Mouse (Mus musculus) G1E (cell line): ENCODE data around the gene Igfbp1. TPM values are rescaled to one million over a fixed set of nuclear protein-coding genes. Genes with fewer than 3 reads are reported as not detected.

Experiments
- ATAC-seq: 2 replicates; pipeline ENCODE4 v1.8.0; 2016; ENCODE audit warnings: mild to moderate bottlenecking; ENCODE audit not compliant: insufficient number of reproducible peaks, poor library complexity, low FRiP score, severe bottlenecking; ENCODE audit errors: extremely low read depth
- DNase-seq: peaks from one replicate; pipeline ENCODE4 v3.0.0; 2012; ENCODE audit warnings: low spot score
- H3K27me3 ChIP-seq: 2 replicates; pipeline ENCODE4 v1.6.1; 2012; ENCODE audit warnings: mild to moderate bottlenecking, low read length, inconsistent platforms; ENCODE audit not compliant: insufficient read depth
- H3K36me3 ChIP-seq: replicated peaks from 2 replicates; pipeline ENCODE3; 2012; ENCODE audit warnings: mild to moderate bottlenecking, inconsistent platforms
- H3K4me1 ChIP-seq: 2 replicates; pipeline ENCODE4 v1.6.1; 2012; ENCODE audit warnings: low read depth, low read length, inconsistent platforms, mixed read lengths; ENCODE audit not compliant: insufficient read depth
- H3K4me3 ChIP-seq: 2 replicates; pipeline ENCODE4 v1.5.1; 2012; ENCODE audit warnings: low read depth, mild to moderate bottlenecking, inconsistent platforms, low read length, moderate library complexity, mixed read lengths
- H3K9me3 ChIP-seq: replicated peaks from 2 replicates; pipeline ENCODE4 v1.6.1; 2012; ENCODE audit warnings: inconsistent platforms
- CTCF ChIP-seq: IDR thresholded peaks from 2 replicates; pipeline ENCODE4 v1.5.1; 2012; ENCODE audit warnings: low read depth, low read length, inconsistent platforms, mixed read lengths
- GATA1 ChIP-seq: IDR thresholded peaks from 2 replicates; pipeline ENCODE4 v1.6.1; 2012; ENCODE audit warnings: borderline replicate concordance, low read length, inconsistent platforms, mixed read lengths
- GATA2 ChIP-seq: IDR thresholded peaks from 2 replicates; pipeline ENCODE4 v1.6.1; 2012; ENCODE audit warnings: low read depth, low read length, inconsistent platforms, borderline replicate concordance
- POLR2AphosphoS5 ChIP-seq: IDR thresholded peaks from 2 replicates; pipeline ENCODE4 v1.6.1; 2012; ENCODE audit warnings: low read depth, low read length, inconsistent platforms; ENCODE audit not compliant: insufficient replicate concordance
- TAL1 ChIP-seq: conservative IDR thresholded peaks from 2 replicates; pipeline ENCODE4 v1.6.1; 2012; ENCODE audit warnings: low read depth, low read length, inconsistent platforms, mixed read lengths
- polyA plus RNA-seq: library from polyadenylated mRNA; stranded (reverse); fragments of >175 nt; gene quantifications from 2 replicates; pipeline ENCODE4 v1.2.3, GENCODE M21; 2012
- total RNA-seq, 2 experiments: library from RNA; stranded (forward) in 1 of 2; stranded (reverse) in 1 of 2; fragments of 200-1000 nt in 1 of 2; fragments of >200 nt in 1 of 2; fragmentation: Nextera tagmentation in 1 of 2; gene quantifications; 2 replicates each; pipeline ENCODE4 v1.2.3; 2014 to 2017

Igfbp1 gene
- not detected in 2 replicates for total RNA-seq (2014; fragmentation: Nextera tagmentation)
- 0.27 TPM in 1 of 2 replicates, not detected in the other for total RNA-seq (2017)
- not detected in 2 replicates for polyA plus RNA-seq

- no peak within 1 kb of the TSS for H3K4me3 ChIP-seq
- 0 out of 2 replicates have a peak, but pooled peaks cover 2% of the 10 kb centered on the region for H3K27me3 ChIP-seq
- H3K36me3 ChIP-seq, result no peaks in the 10 kb centered on the region
- no peak for TF ChIP-seq POLR2AphosphoS5
- H3K4me1 ChIP-seq, result no peaks in the 10 kb centered on the region
- H3K9me3 ChIP-seq, result peaks cover 23% of the 10 kb centered on the region
- no peak for DNase-seq
- ATAC-seq, result no peak
These were observed at the start of gene Igfbp1 for GRCm38 (mm10) chr11:7197491-7197941. Gene Igfbp1 (plus strand): TSS chr11:7197782.

DNA sequence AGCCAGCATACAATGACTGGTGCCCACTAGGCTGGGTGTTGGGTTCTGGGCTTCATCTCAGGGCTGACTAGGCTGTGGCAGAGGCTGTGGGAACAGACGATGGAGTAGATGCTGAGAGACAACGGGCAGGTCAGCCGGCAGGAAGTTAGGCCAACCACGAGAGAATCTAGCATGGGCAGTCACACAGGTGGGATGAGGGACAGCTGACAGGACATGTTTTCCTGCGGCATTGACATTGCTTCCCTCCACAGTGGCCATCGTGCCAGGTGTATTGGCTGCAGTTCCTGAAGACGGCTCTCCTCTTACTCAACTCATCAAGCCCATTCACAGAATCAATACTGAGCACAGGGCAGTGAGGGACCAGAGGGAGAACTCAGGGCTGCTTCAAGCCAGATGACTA is 49.6 kb upstream of the Igfbp1 start:
- no peak for TF ChIP-seq GATA1
- TF ChIP-seq GATA2, result no peak
- no peak for TF ChIP-seq CTCF
- TF ChIP-seq TAL1, result no peak
- no peak for TF ChIP-seq POLR2AphosphoS5
- no peak for ATAC-seq

DNA sequence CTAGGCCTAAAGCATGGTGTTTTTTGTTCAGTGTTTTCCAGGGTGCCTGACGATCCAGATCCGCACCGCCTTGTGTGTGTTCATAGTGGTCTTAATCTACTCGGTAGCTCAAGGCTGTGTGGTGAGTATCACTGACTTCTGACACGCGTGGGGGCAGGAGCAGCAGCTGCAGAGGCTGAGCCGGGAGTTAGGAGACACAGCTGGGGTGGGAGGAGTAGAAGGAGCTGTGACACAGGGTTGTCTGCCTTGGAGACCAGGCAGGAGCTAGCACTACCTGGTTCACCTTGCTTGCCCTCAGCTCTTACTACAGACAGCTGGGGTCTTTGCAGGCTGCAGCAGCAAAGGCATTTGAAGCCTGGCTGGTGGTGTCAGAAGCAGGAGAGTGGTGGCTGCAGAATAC is 48.1 kb upstream of the Igfbp1 start:
- Histone ChIP-seq H3K36me3 (no peaks in the 10 kb centered on the region), H3K4me3 (no peak overlapping the region), H3K4me1 (no peaks in the 10 kb centered on the region), H3K9me3 (peaks cover 38% of the 10 kb centered on the region), H3K27me3 (no peaks in the 10 kb centered on the region; the same call in 1 of the 2 replicates)
- no peak for TF ChIP-seq TAL1
- TF ChIP-seq POLR2AphosphoS5, result no peak
- no peak for TF ChIP-seq CTCF
- TF ChIP-seq GATA1, result no peak
- TF ChIP-seq GATA2, result no peak
- ATAC-seq, result no peak
- no peak for DNase-seq

More for the DNA sequence above, 49.6 kb upstream of the Igfbp1 start:
- no peak for DNase-seq
- H3K4me3 ChIP-seq, result no peak overlapping the region
- no peaks in the 10 kb centered on the region for H3K4me1 ChIP-seq
- no peaks in the 10 kb centered on the region for H3K36me3 ChIP-seq
- no peaks in the 10 kb centered on the region; the same call in 1 of the 2 replicates for H3K27me3 ChIP-seq
- peaks cover 36% of the 10 kb centered on the region for H3K9me3 ChIP-seq

DNA sequence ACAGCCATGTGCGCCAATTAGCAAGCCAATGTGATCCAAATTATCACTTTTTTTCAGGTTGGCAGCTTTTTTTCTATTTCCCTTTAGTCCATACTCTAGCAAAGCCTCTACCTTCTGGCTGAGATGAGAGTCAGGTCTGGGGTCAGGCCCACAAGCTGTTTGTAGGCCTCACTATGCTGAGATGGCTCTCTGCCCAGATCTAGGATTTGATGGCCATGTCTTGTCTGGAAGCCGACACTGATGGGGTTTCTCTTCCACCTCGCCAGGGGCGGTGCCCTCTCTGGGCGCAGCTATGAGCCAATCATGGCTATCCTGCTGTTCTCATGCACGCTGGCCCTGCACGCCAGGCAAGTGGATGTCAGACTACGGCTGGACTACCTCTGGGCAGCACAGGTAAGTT is 47.1 kb upstream of the Igfbp1 start:
- DNase-seq (no peak), ATAC-seq (no peak)
- H3K27me3 ChIP-seq, result no peaks in the 10 kb centered on the region; the same call in 1 of the 2 replicates
- TF ChIP-seq TAL1 (no peak), POLR2AphosphoS5 (no peak), GATA2 (no peak), CTCF (no peak)
- peaks cover 37% of the 10 kb centered on the region for H3K9me3 ChIP-seq
- no peak overlapping the region for H3K4me3 ChIP-seq
- H3K36me3 ChIP-seq, result no peaks in the 10 kb centered on the region
- no peaks in the 10 kb centered on the region for H3K4me1 ChIP-seq

GRCm38 (mm10) chr11:7152371-7152770 is 45.2 kb upstream of the Igfbp1 start:
- no peaks in the 10 kb centered on the region for H3K36me3 ChIP-seq
- DNase-seq (no peak), ATAC-seq (no peak)
- no peak overlapping the region for H3K4me3 ChIP-seq
- no peaks in the 10 kb centered on the region for H3K4me1 ChIP-seq
- no peaks in the 10 kb centered on the region; the same call in 1 of the 2 replicates for H3K27me3 ChIP-seq
- H3K9me3 ChIP-seq, result peaks cover 30% of the 10 kb centered on the region
- TF ChIP-seq CTCF, result no peak
- TF ChIP-seq TAL1, result no peak
- no peak for TF ChIP-seq GATA1
- no peak for TF ChIP-seq GATA2
- no peak for TF ChIP-seq POLR2AphosphoS5

DNA sequence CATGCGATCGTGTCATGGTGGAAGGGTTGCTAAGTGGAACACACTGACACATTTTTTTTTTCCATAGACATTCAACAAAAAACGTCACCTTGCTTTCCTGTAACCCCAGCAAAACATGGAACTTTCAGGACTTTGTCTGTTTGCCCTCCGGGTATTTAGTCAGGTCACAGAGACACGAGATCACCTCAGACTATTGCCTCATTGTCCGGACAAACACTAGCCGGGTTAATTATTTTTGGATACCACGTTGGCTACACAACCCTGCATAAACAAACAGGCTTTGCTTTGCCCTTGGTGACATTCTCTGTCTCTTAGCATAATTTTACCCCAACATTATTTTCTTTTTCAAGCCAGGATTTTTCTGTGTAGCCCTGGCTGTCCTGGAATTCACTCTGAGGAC is 44.5 kb upstream of the Igfbp1 start:
- no peak for DNase-seq
- peaks cover 26% of the 10 kb centered on the region for H3K9me3 ChIP-seq
- H3K4me1 ChIP-seq, result no peaks in the 10 kb centered on the region
- TF ChIP-seq GATA1 (no peak), CTCF (no peak), POLR2AphosphoS5 (no peak), TAL1 (no peak), GATA2 (no peak)
- H3K4me3 ChIP-seq, result no peak overlapping the region
- no peaks in the 10 kb centered on the region for H3K27me3 ChIP-seq
- no peak for ATAC-seq
- H3K36me3 ChIP-seq, result no peaks in the 10 kb centered on the region
